Mouse (Mus musculus): Measurements from ENCODE around the gene Mrpl24. TPM values are rescaled to one million over a fixed set of nuclear protein-coding genes. Genes with fewer than 3 reads are reported as not detected.

Mrpl24 gene
- polyA plus RNA-seq, 1 experiment from 2014 or later: 61.6 TPM

GRCm38 (mm10) chr3:87958476-87958875 lies 39.2 kb downstream of the Mrpl24 start:
- TF ChIP-seq CTCF (IDR thresholded peaks at IDR 0.05) (no peak), EP300 (IDR thresholded peaks at IDR 0.05) (no peak)
- Histone ChIP-seq H3K36me3 (ENCODE audit: insufficient read depth, low read length) (no peaks in the 10 kb centered on the region), H3K9me3 (ENCODE audit: low read length) (no peaks in the 10 kb centered on the region), H3K27me3 (replicated peaks; ENCODE audit: insufficient read depth, low read length) (no peaks in the 10 kb centered on the region), H3K4me1 (ENCODE audit: insufficient read depth, low read depth, low read length) (no peaks in the 10 kb centered on the region; the same call in 1 of the 2 replicates), H3K4me3 (ENCODE audit: low read depth, low read length) (no peak overlapping the region), H3K4me2 (replicated peaks; ENCODE audit: low read depth, low read length) (no peak overlapping the region), H3K27ac (ENCODE audit: low read length) (no peak overlapping the region), H3K9ac (replicated peaks; ENCODE audit: low read depth) (no peak overlapping the region)
- WGBS: 25% methylated on average over 4 of the region's 4 CpGs
- ATAC-seq (no peak), DNase-seq (ENCODE audit: low spot score) (no peak)

- no peaks in the 10 kb centered on the region for H3K27me3 ChIP-seq (replicated peaks; ENCODE audit: insufficient read depth, low read length)
- TF ChIP-seq EP300 (IDR thresholded peaks at IDR 0.05): no peak
- no peak for TF ChIP-seq CTCF (IDR thresholded peaks at IDR 0.05)
- no peak overlapping the region for H3K9ac ChIP-seq (replicated peaks; ENCODE audit: low read depth)
- no peaks in the 10 kb centered on the region; the same call in 1 of the 2 replicates for H3K4me1 ChIP-seq (ENCODE audit: insufficient read depth, low read depth, low read length)
- H3K4me3 ChIP-seq (ENCODE audit: low read depth, low read length): no peak overlapping the region
- H3K4me2 ChIP-seq (replicated peaks; ENCODE audit: low read depth, low read length): no peak overlapping the region
- H3K36me3 ChIP-seq (ENCODE audit: insufficient read depth, low read length): no peaks in the 10 kb centered on the region
- DNase-seq (ENCODE audit: low spot score): no peak
- no peak for ATAC-seq
- WGBS: 28% methylated on average over 1 of the region's 1 CpGs
- H3K9me3 ChIP-seq (ENCODE audit: low read length): no peaks in the 10 kb centered on the region
- no peak overlapping the region for H3K27ac ChIP-seq (ENCODE audit: low read length)
Observed at GRCm38 (mm10) chr3:87958967-87959366, 39.7 kb downstream of the Mrpl24 start.

DNA sequence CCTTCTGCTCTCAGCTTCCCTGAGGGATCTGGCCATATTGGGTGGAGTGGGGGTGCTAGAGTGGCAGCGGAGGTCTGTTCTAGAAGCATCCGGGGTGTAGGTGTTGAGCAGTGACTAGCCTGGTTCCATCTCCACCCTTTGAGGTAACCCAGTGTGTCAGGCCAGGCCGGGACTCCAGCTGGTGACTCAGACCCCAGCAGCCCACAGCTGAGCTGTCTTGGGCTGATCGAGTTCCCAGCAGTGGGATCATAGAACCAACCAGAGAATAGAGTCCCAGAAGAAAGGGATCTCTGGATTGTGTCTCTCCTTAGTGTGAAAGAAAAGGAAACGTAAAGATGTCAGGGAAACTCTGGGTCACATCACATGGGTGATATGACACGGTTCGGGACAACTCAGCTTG lies 40.1 kb downstream of the Mrpl24 start:
- no peak for ATAC-seq
- Histone ChIP-seq H3K36me3 (ENCODE audit: insufficient read depth, low read length) (no peaks in the 10 kb centered on the region), H3K4me1 (ENCODE audit: insufficient read depth, low read depth, low read length) (no peaks in the 10 kb centered on the region; the same call in 1 of the 2 replicates), H3K4me3 (ENCODE audit: low read depth, low read length) (no peak overlapping the region), H3K27ac (ENCODE audit: low read length) (no peak overlapping the region), H3K27me3 (replicated peaks; ENCODE audit: insufficient read depth, low read length) (no peaks in the 10 kb centered on the region), H3K4me2 (replicated peaks; ENCODE audit: low read depth, low read length) (no peak overlapping the region), H3K9me3 (ENCODE audit: low read length) (no peaks in the 10 kb centered on the region), H3K9ac (replicated peaks; ENCODE audit: low read depth) (no peak overlapping the region)
- WGBS: 73% methylated on average over 7 of the region's 7 CpGs
- DNase-seq (ENCODE audit: low spot score): no peak
- TF ChIP-seq EP300 (IDR thresholded peaks at IDR 0.05) (no peak), CTCF (IDR thresholded peaks at IDR 0.05) (no peak)

DNA sequence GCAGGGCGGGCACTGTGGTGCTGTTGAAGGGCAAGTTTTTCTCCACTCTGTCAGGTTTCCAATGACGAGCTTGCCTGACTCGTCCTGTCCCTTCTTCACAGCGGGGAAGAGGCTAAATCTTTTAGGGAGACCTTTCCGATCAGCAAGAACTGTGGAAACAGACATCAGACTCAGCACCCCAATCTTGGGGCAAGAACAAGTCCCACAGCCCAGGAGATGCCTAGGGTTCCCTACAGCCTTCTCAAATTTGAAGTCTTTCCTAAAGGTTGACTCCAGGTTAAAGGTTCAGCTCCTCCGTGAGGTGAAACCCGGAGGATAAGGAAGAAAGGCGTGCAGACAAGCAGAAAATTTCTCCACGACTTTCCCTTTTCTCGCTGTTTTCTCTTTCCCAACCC lies 40.9 kb downstream of the Mrpl24 start:
- peak overlapping the region; percentile 92 for H3K4me2 ChIP-seq (replicated peaks; ENCODE audit: low read depth, low read length)
- 6% methylated on average over 10 of the region's 10 CpGs for WGBS
- no peaks in the 10 kb centered on the region for H3K27me3 ChIP-seq (replicated peaks; ENCODE audit: insufficient read depth, low read length)
- peak overlapping the region; percentile 49 for H3K4me3 ChIP-seq (ENCODE audit: low read depth, low read length)
- no peak for TF ChIP-seq EP300 (IDR thresholded peaks at IDR 0.05)
- TF ChIP-seq CTCF (IDR thresholded peaks at IDR 0.05): no peak
- no peaks in the 10 kb centered on the region for H3K36me3 ChIP-seq (ENCODE audit: insufficient read depth, low read length)
- no peaks in the 10 kb centered on the region; the same call in 1 of the 2 replicates for H3K4me1 ChIP-seq (ENCODE audit: insufficient read depth, low read depth, low read length)
- DNase-seq (ENCODE audit: low spot score) (no peak), ATAC-seq (no peak)
- peak overlapping the region; percentile 32; the same call in 1 of the 2 replicates for H3K9ac ChIP-seq (replicated peaks; ENCODE audit: low read depth)
- H3K9me3 ChIP-seq (ENCODE audit: low read length): no peaks in the 10 kb centered on the region
- H3K27ac ChIP-seq (ENCODE audit: low read length): peak overlapping the region; percentile 51; the same call in 1 of the 2 replicates

DNA sequence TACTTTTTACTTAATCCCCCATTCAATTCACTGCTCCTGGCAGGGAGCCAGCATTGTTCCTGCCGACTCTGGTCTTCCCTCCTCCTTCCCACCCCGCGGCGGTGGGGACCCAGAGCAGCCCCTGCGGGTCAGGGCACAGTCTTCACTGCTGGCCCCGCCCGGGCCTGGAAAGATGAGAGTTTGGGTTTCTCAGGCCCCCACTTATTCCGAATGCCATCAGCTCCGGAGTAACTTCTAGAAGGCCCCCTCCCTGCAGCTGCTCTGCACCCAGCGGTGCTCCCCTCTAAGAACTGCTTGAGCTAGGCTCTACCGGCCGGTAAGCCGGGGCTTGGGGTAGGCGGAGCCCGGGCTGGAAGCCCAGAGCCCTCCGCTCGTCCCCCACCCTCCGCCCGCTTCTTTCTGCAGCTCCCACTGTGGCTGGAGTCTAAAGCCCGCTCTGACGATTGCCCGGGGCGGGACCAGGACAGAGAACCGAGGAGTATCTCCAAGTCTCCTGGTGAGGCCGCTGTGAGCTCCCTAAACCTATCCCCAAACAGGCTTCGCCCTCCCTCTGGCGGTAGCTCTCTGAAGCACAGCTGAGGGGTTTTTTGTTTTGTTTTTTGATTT lies 41.4 kb downstream of the Mrpl24 start:
- peak overlapping the region; percentile 32; the same call in 1 of the 2 replicates for H3K9ac ChIP-seq (replicated peaks; ENCODE audit: low read depth)
- peak overlapping the region; percentile 51; the same call in 1 of the 2 replicates for H3K27ac ChIP-seq (ENCODE audit: low read length)
- H3K9me3 ChIP-seq (ENCODE audit: low read length): no peaks in the 10 kb centered on the region
- WGBS: 2% methylated on average over 27 of the region's 27 CpGs
- H3K4me3 ChIP-seq (ENCODE audit: low read depth, low read length): peak overlapping the region; percentile 49
- no peaks in the 10 kb centered on the region; the same call in 1 of the 2 replicates for H3K4me1 ChIP-seq (ENCODE audit: insufficient read depth, low read depth, low read length)
- H3K36me3 ChIP-seq (ENCODE audit: insufficient read depth, low read length): no peaks in the 10 kb centered on the region
- no peaks in the 10 kb centered on the region for H3K27me3 ChIP-seq (replicated peaks; ENCODE audit: insufficient read depth, low read length)
- H3K4me2 ChIP-seq (replicated peaks; ENCODE audit: low read depth, low read length): peak overlapping the region; percentile 92
- DNase-seq (ENCODE audit: low spot score) (peak; percentile 98), ATAC-seq (peak; percentile 98)
- TF ChIP-seq EP300 (IDR thresholded peaks at IDR 0.05) (no peak), CTCF (IDR thresholded peaks at IDR 0.05) (peak; percentile 98)

- Histone ChIP-seq H3K9me3 (ENCODE audit: low read length) (no peaks in the 10 kb centered on the region), H3K9ac (replicated peaks; ENCODE audit: low read depth) (peak overlapping the region; percentile 48; the same call in 1 of the 2 replicates), H3K4me3 (ENCODE audit: low read depth, low read length) (peak overlapping the region; percentile 49), H3K4me1 (ENCODE audit: insufficient read depth, low read depth, low read length) (peaks cover 15% of the 10 kb centered on the region; the same call in 1 of the 2 replicates), H3K27ac (ENCODE audit: low read length) (peak overlapping the region; percentile 66; the same call in 1 of the 2 replicates), H3K36me3 (ENCODE audit: insufficient read depth, low read length) (no peaks in the 10 kb centered on the region), H3K4me2 (replicated peaks; ENCODE audit: low read depth, low read length) (peak overlapping the region; percentile 50), H3K27me3 (replicated peaks; ENCODE audit: insufficient read depth, low read length) (0 out of 2 replicates have a peak, but pooled peaks cover 4% of the 10 kb centered on the region)
- WGBS: under 1% methylated on average over 21 of the region's 21 CpGs
- ATAC-seq (peak; percentile 37), DNase-seq (ENCODE audit: low spot score) (peak; percentile 82)
- TF ChIP-seq EP300 (IDR thresholded peaks at IDR 0.05) (peak; percentile 18; the same call in 1 of the 2 replicates), CTCF (IDR thresholded peaks at IDR 0.05) (peak; percentile 80)
Observed at GRCm38 (mm10) chr3:87970184-87970938, 51.1 kb downstream of the Mrpl24 start.

Measured in lung, postnatal 0 days (tissue).